Mouse (Mus musculus): ENCODE measurements at regions not wholly inside any gene's neighbourhood (a gene's known extent, or its start where the extent isn't known, plus 50 kb on each side); places are given as distances from the start of the nearest gene placed in this dataset.

DNA sequence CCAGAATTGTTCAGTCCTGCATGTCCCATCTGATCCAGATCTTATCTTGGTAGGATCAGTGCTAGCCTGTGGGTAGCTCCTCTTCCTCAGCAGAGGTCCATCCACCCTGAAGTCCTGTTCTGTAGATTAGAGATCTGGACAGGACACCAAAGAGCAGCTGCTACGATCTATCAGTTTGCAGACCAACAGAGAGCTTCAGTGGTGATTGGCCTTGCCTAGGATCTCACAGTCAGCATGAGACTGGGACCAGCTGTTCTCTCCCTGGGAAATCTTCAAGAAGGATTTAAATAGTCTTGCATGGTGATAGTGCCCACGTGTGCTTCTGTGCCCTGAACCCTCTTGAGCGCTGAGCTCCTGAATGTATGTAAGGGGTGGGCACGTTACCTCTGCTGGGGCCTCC is 178.4 kb upstream of the Sulf2 start:
- Histone ChIP-seq H3K9ac (ENCODE audit: insufficient read depth, low read depth, low read length, poor library complexity, severe bottlenecking) (no peak overlapping the region), H3K9me3 (ENCODE audit: control insufficient read depth, insufficient read depth, low read depth, low read length) (no peaks in the 10 kb centered on the region), H3K36me3 (ENCODE audit: control insufficient read depth, insufficient read depth, low read length, poor library complexity, severe bottlenecking) (no peaks in the 10 kb centered on the region), H3K27ac (ENCODE audit: insufficient read depth, low read depth, low read length, poor library complexity, severe bottlenecking) (no peak overlapping the region), H3K4me1 (ENCODE audit: control insufficient read depth in 2 of 2, insufficient read depth in 2 of 2, low read length in 2 of 2, poor library complexity in 1 of 2) (peaks cover 2 to 4% of the 10 kb centered on the region in 2 experiments; a peak in 1 of 4 replicates), H3K4me3 (ENCODE audit: insufficient read depth in 1 of 2, low read depth in 1 of 2, low read length in 2 of 2, poor library complexity in 1 of 2, severe bottlenecking in 1 of 2) (no peak overlapping the region)
- no peak for DNase-seq (ENCODE audit: low read depth, low spot score)
- TF ChIP-seq ZC3H11A (IDR thresholded peaks at IDR 0.05; ENCODE audit: borderline replicate concordance, low read depth, low read length) (no peak), MAFK (IDR thresholded peaks at IDR 0.05; ENCODE audit: insufficient read depth, low read depth, low read length) (no peak), CHD2 (IDR thresholded peaks at IDR 0.05; ENCODE audit: low read depth, low read length) (no peak), HCFC1 (IDR thresholded peaks at IDR 0.05; ENCODE audit: borderline replicate concordance, insufficient read depth, low read length) (no peak), ZNF384 (IDR thresholded peaks at IDR 0.05; ENCODE audit: low read depth, low read length) (no peak)
- in situ Hi-C loops (cut with MboI; ENCODE audit: low sequenced_read_pairs in 2 of 2, unreplicated experiment in 2 of 2) = loop anchor here in 1 of 2 experiments (10.0 kb wide), 1 partner anchor 229 kb away; no protein-coding TSS in a partner anchor

DNA sequence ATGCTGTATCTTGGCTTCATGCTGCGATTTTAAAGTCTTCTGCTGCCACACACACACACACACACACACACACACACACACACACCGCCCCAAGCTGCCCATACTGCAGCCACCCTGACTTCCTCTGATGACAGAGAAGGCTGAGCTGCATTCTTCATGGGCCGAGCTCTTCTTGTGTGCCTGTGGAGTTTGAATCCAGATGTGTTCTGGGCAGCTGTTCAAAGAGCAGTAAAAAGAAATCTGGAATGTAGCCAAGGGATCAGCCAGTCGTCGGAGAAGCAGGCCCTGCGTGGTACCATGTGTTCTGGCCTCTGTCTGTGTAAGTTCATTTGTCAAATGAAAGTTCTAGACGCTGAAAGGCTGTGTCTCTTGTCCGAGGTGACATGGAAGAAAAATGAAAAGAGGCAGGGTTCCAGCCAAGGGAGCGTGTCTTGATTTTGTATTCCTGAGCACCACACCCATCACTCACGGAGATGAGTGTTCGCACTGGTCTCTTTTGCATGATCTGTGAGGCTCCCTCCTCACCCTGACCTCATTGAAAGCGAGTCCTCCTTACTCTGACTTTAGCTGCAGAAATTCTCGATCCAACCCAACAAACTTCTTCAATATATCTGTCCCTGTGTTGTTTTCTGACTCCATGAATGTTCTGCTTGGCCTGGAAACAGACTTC is 177.4 kb upstream of the Sulf2 start:
- no peak for TF ChIP-seq CHD2 (IDR thresholded peaks at IDR 0.05; ENCODE audit: low read depth, low read length)
- TF ChIP-seq ZNF384 (IDR thresholded peaks at IDR 0.05; ENCODE audit: low read depth, low read length) = no peak
- no peak for TF ChIP-seq HCFC1 (IDR thresholded peaks at IDR 0.05; ENCODE audit: borderline replicate concordance, insufficient read depth, low read length)
- TF ChIP-seq ZC3H11A (IDR thresholded peaks at IDR 0.05; ENCODE audit: borderline replicate concordance, low read depth, low read length) = no peak
- TF ChIP-seq MAFK (IDR thresholded peaks at IDR 0.05; ENCODE audit: insufficient read depth, low read depth, low read length) = no peak
- no peak overlapping the region for H3K4me3 ChIP-seq (ENCODE audit: insufficient read depth in 1 of 2, low read depth in 1 of 2, low read length in 2 of 2, poor library complexity in 1 of 2, severe bottlenecking in 1 of 2)
- H3K9ac ChIP-seq (ENCODE audit: insufficient read depth, low read depth, low read length, poor library complexity, severe bottlenecking) = no peak overlapping the region
- H3K27ac ChIP-seq (ENCODE audit: insufficient read depth, low read depth, low read length, poor library complexity, severe bottlenecking) = no peak overlapping the region
- no peak for DNase-seq (ENCODE audit: low read depth, low spot score)
- no peaks in the 10 kb centered on the region for H3K36me3 ChIP-seq (ENCODE audit: control insufficient read depth, insufficient read depth, low read length, poor library complexity, severe bottlenecking)
- in situ Hi-C loops (cut with MboI; ENCODE audit: low sequenced_read_pairs in 2 of 2, unreplicated experiment in 2 of 2) = loop anchor here in 1 of 2 experiments (10.0 kb wide), 1 partner anchor 228 kb away; no protein-coding TSS in a partner anchor
- H3K4me1 ChIP-seq (ENCODE audit: control insufficient read depth in 2 of 2, insufficient read depth in 2 of 2, low read length in 2 of 2, poor library complexity in 1 of 2) = peaks cover 2 to 4% of the 10 kb centered on the region in 2 experiments; a peak in 1 of 4 replicates
- H3K9me3 ChIP-seq (ENCODE audit: control insufficient read depth, insufficient read depth, low read depth, low read length) = no peaks in the 10 kb centered on the region

DNA sequence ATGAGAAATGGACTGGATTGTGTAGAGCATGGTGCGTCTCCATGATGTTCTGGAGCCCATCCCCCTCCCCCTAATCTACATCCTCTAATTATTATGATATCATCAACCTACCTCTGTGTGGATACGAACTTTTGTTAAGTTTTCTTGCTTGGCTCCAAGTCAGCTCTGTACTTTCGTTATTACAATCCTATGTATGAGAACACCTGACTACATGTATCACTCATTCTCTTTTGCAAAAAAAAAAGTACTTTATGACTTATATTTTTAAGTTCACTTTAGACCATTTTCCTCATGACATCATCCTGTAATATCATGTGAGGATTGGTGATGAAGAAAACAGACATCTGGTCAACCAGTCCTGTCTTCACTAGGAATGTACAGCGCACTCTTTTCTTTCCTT is 175.7 kb upstream of the Sulf2 start:
- Histone ChIP-seq H3K9me3 (ENCODE audit: control insufficient read depth, insufficient read depth, low read depth, low read length) (no peaks in the 10 kb centered on the region), H3K4me1 (ENCODE audit: control insufficient read depth in 2 of 2, insufficient read depth in 2 of 2, low read length in 2 of 2, poor library complexity in 1 of 2) (peaks cover 2 to 4% of the 10 kb centered on the region in 2 experiments; a peak in 1 of 4 replicates), H3K27ac (ENCODE audit: insufficient read depth, low read depth, low read length, poor library complexity, severe bottlenecking) (no peak overlapping the region), H3K9ac (ENCODE audit: insufficient read depth, low read depth, low read length, poor library complexity, severe bottlenecking) (no peak overlapping the region), H3K4me3 (ENCODE audit: insufficient read depth in 1 of 2, low read depth in 1 of 2, low read length in 2 of 2, poor library complexity in 1 of 2, severe bottlenecking in 1 of 2) (no peak overlapping the region), H3K36me3 (ENCODE audit: control insufficient read depth, insufficient read depth, low read length, poor library complexity, severe bottlenecking) (no peaks in the 10 kb centered on the region)
- TF ChIP-seq HCFC1 (IDR thresholded peaks at IDR 0.05; ENCODE audit: borderline replicate concordance, insufficient read depth, low read length) (no peak), CHD2 (IDR thresholded peaks at IDR 0.05; ENCODE audit: low read depth, low read length) (no peak)
- no peak for DNase-seq (ENCODE audit: low read depth, low spot score)
- in situ Hi-C loops (cut with MboI; ENCODE audit: low sequenced_read_pairs in 2 of 2, unreplicated experiment in 2 of 2) = loop anchor here in 1 of 2 experiments (10.0 kb wide), 1 partner anchor 226 kb away; no protein-coding TSS in a partner anchor

- no peak for TF ChIP-seq ZC3H11A (IDR thresholded peaks at IDR 0.05; ENCODE audit: borderline replicate concordance, low read depth, low read length)
- no peak for TF ChIP-seq HCFC1 (IDR thresholded peaks at IDR 0.05; ENCODE audit: borderline replicate concordance, insufficient read depth, low read length)
- TF ChIP-seq CHD2 (IDR thresholded peaks at IDR 0.05; ENCODE audit: low read depth, low read length) = no peak
- TF ChIP-seq MAFK (IDR thresholded peaks at IDR 0.05; ENCODE audit: insufficient read depth, low read depth, low read length) = no peak
- no peak for TF ChIP-seq ZNF384 (IDR thresholded peaks at IDR 0.05; ENCODE audit: low read depth, low read length)
- Histone ChIP-seq H3K4me3 (ENCODE audit: insufficient read depth in 1 of 2, low read depth in 1 of 2, low read length in 2 of 2, poor library complexity in 1 of 2, severe bottlenecking in 1 of 2) (no peak overlapping the region), H3K27ac (ENCODE audit: insufficient read depth, low read depth, low read length, poor library complexity, severe bottlenecking) (no peak overlapping the region), H3K36me3 (ENCODE audit: control insufficient read depth, insufficient read depth, low read length, poor library complexity, severe bottlenecking) (no peaks in the 10 kb centered on the region), H3K4me1 (ENCODE audit: control insufficient read depth in 2 of 2, insufficient read depth in 2 of 2, low read length in 2 of 2, poor library complexity in 1 of 2) (peaks cover 2 to 4% of the 10 kb centered on the region in 2 experiments; a peak in 1 of 4 replicates), H3K9ac (ENCODE audit: insufficient read depth, low read depth, low read length, poor library complexity, severe bottlenecking) (no peak overlapping the region), H3K9me3 (ENCODE audit: control insufficient read depth, insufficient read depth, low read depth, low read length) (no peaks in the 10 kb centered on the region)
- no peak for DNase-seq (ENCODE audit: low read depth, low spot score)
- in situ Hi-C loops (cut with MboI; ENCODE audit: low sequenced_read_pairs in 2 of 2, unreplicated experiment in 2 of 2) = loop anchor here in 1 of 2 experiments (10.0 kb wide), 1 partner anchor 226 kb away; no protein-coding TSS in a partner anchor
Measured at GRCm38 (mm10) chr2:166330364-166330763, 174.9 kb upstream of the Sulf2 start.
